Mouse (Mus musculus) testis, adult 2 months (tissue): ENCODE measurements around the gene Foxj2.

Experiments
- CTCF ChIP-seq: fragments of 200-500 bp; IDR thresholded peaks from 2 replicates; pipeline ENCODE4 v1.5.1; 2012; ENCODE audit warnings: low read depth, mild to moderate bottlenecking, inconsistent platforms, low read length, moderate library complexity; ENCODE audit not compliant: control insufficient read depth, insufficient read depth, insufficient replicate concordance
- POLR2A ChIP-seq: fragments of 200-500 bp; IDR thresholded peaks from 2 replicates; pipeline ENCODE4 v1.6.1; 2012; ENCODE audit warnings: low read depth, mild to moderate bottlenecking, inconsistent platforms, low read length, moderate library complexity; ENCODE audit not compliant: control insufficient read depth

DNA sequence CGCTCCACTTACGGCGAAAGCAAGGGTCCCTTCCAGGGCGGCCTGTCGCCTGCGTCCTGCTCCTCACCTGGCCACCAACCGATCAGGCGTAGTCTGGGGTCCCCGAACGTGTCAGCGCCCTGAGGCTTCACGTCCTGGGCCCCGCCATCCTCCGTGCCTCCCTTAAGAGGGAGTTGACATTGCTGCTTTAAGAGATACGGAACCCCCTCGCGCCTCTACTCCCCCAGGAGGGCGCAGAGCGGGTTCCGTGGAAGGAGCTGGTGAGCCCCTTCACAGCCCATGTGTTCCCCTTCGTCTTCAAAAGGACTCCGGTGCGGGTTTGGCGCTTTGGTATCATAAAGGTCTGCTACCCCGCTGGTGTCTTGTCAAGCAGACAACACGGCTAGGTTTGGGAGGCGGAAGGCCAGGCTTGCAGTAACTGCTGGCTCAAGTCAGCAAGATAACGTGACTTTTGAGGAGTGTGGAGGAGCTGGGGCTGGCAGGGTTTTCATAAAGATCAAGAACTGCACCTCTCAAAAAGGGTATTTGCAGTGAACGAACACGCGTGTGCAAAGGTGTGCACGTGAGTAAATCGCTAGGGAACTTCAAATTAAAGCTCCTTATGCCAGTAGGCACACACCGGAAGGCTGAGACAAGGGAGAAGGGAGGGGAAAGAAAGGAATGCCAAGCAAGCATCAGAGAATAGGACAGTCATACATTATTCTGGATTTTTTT, 17.8 kb upstream of the Foxj2 start:
- no peak for TF ChIP-seq CTCF
- 0 out of 2 replicates have a peak, but pooled peaks have one; percentile 4 for TF ChIP-seq POLR2A
